Mouse (Mus musculus) ES-CJ7 (cell line): ENCODE data around the gene Shroom4.
"Not testable (repeated sequence)": the region's sequence is repeated elsewhere in the genome, so short reads cannot be mapped to it uniquely, and the experiment has no call there.

Experiments used
- DNase-seq: peaks from one replicate; pipeline ENCODE4 v3.0.0; 2011; ENCODE audit warnings: low read depth, low spot score

Shroom4 gene

DNA sequence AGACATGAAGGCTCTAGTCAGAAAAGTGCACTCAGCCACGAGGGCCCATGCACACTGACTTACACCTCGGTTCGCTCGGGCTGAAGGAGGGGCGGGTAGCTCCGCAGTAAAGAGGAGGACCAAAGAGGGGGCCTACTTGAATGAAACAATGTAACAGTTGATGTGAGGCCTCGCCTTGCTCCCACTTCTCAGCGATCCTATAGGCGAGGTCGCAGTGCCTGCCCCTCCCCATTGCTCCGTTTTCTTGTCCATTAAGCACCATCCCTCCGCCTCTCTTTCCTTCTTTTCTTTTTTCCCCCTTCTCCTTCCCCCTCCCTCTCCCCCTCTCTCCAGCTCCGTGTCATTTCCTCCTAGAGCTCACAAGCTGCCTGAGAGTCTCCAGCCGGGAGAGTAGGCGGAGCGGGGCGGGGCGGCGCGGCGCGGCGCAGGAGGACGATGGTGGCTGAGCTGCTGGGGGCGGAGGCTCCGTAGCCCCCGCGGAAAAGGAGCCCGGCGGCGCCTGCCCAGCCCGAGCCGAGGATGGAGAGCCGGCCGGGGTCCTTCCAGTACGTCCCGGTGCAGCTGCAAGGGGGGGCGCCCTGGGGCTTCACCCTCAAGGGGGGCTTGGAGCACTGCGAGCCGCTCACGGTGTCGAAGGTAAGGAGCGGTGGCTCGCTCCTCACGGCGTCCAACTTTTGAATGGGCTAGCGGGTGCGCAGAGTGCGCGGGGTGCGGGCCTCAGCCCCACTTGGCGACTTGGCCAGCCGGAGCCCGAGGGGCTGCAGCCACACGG lies at the start of gene Shroom4:
Gene Shroom4 (plus strand): TSS at position 229 of the 772 bp plus-strand sequence.
- DNase-seq, result peak; percentile 57

DNA sequence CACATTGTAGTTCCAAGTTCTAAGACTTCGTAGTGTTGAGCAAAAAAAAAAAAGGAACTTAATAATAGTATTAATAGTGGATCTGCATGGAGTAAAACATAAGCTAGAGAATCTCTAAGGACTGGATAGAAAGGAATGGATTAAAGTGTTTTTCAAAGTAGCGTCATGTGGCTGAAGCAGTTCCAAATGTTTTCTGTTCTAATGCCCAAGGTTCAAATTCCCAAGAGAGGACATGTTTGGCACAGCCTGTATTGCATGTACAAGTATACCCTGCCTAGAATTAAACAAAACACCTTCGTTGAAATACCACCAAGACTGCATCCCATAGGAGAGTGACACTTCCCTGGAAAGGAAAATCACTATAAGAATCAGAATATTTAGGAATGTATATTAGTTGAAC lies 42.8 kb upstream of the Shroom4 start:
- no peak for DNase-seq

DNA sequence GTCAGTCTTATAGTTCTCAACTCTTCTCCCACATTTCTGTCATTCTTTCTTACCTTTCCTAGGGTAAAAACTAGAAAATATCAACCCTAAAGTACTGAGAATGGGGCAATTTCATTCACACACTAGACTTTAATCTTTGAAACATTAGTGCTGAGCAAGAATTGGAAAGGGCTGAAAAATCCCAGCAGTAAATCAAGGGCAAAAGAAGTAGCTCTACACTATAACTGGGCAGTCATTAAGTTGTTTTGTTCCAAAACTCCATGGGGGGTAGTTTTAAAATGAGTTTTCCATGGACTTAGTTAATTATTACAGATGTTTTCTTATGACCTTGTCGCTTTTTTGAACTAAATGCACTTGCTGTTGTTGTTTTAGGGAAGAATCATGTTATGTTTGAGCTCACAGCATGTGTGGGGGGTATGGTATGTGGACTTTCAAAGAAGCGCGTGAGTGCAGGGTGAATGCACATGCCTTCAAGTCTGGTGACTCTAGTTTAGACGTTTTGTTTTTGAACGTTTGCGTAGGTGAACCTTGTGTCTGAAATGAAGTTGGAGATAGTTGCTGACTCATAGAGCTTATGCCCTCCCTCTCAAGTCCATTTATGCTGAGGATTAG lies 42.0 kb upstream of the Shroom4 start:
- no peak for DNase-seq

GRCm38 (mm10) chrX:6368822-6369221 lies 30.8 kb upstream of the Shroom4 start:
- no peak for DNase-seq

GRCm38 (mm10) chrX:6370706-6371105 lies 28.9 kb upstream of the Shroom4 start:
- no peak for DNase-seq

GRCm38 (mm10) chrX:6393861-6394260 lies 5.8 kb upstream of the Shroom4 start:
- DNase-seq, result no peak

DNA sequence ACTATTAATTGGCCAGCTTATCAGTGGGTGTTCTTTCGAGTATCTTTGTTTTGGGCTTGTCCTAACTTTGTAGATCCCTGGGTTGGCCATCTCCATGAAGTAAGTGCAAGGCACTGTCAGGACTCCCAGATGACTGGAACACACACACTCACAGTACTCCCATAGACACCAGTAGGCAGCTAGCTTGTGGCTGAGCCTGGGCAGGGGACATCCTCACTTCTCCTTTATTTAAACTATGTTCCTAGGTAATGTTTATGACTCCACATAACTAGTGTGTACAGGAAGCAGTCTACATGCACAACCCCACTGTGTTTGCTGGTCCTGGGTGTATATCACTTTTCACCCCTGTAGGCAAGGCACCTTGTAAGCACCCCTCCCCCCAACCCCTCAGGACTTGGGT lies 461 bp upstream of the Shroom4 start:
- DNase-seq, result no peak

GRCm38 (mm10) chrX:6400398-6401020 lies 855 bp downstream of the Shroom4 start:
- DNase-seq, result peak; percentile 12

DNA sequence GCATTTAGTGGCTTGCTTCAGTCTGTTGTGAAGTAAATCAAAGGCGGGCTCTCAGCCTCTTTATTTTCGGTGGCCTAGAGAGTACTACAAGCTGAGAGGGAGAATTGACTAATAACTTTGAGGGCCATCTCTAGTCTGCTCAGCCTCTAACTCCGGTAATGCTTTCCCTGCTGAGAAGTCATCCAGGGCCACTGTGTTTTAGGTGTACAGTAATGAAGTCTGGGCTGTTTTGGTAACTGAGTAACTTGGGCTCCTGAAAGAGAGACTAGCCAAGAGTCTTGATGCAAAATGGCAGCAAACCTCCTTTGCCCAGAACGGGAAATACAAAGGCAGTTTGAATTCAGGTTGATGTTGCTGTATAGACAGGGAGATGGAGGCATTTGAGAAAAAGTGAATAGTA lies 3.3 kb downstream of the Shroom4 start:
- DNase-seq, result no peak

- DNase-seq, result no peak
Measured at GRCm38 (mm10) chrX:6409114-6409513, 9.5 kb downstream of the Shroom4 start.

GRCm38 (mm10) chrX:6415412-6415811 lies 15.8 kb downstream of the Shroom4 start:
- no peak for DNase-seq

- DNase-seq, result no peak
Measured at GRCm38 (mm10) chrX:6415936-6416335, 16.3 kb downstream of the Shroom4 start.

- DNase-seq, result no peak
Measured at GRCm38 (mm10) chrX:6418140-6418539, 18.5 kb downstream of the Shroom4 start.

DNA sequence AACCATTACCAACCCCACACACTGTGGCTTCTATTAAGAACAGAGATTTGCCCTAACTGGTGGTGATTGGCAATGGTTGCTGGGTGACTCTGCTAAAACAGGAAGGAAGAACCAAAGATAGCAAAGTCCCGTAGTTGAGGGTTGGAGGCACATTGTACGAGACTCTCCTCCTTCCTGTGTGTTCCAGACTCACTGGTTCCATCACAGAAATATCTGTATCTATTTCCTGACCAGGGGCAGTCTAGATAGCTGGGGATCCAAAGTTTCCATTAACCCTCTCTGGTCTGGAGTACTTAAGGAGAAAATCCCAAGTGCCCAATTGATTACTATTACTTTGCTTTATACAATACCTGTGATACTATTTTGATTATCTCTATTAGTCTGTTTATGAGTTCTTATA lies 35.6 kb downstream of the Shroom4 start:
- DNase-seq, result no peak

DNA sequence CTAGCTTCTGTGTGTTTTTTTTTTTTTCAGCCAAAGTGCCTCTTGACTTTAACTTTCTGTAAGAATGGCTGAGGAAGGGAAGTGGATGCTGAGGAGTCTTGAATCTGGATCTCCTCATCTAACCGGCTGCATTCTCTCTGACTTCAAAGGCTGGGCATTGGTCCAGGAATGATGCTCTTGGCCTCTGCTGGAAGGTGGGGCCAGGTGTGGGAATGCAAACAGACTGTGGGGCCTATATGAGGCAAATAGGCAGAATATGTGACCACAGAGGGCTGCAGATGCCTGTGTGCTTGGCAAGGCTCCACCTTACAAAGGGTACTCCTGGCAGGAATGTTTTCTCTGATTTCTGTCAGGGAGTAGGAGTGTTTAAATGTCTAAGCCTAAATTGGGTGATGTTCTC lies 46.8 kb downstream of the Shroom4 start:
- no peak for DNase-seq

DNA sequence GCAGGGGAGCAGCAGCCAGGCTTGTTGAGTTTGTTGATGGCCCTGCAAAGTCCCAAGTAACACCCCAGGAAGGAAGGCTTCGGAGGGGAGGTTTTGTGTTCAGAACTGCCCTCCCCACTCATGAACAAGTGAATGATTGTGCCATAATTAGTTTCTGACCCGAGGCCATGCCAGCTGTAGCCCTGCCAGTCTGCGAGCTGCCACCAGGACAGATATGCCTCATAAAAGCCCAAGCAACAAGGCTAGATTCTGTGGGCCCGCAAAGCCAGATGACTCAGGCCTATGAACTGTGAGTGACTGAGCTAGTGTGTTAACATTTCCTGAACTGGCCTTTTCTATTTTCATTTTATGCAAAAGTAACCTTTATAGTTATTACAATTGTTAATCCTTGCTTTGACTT lies 48.3 kb downstream of the Shroom4 start:
- no peak for DNase-seq

DNA sequence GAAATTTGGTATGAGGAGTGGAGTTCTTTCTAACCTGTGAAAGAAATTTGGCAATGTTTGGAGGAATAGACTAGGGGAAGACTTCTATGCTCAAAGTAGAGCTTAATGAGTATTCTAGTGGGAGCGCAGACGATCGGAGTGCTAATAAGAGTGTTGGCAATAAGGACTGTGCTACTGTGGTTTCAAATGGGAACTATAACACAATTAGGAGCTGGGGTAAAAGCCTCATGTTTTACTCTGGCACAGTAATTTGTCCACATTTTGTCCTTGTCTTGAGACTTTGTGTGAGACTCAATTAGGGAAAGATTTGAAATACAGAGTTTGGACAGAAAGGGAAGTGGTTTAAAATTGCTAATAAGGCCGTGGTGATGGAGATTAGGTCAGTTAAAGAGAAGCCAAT lies 53.6 kb downstream of the Shroom4 start:
- DNase-seq, result no peak

- not testable (repeated sequence) for DNase-seq
Measured at GRCm38 (mm10) chrX:6469251-6469650, 69.6 kb downstream of the Shroom4 start.

GRCm38 (mm10) chrX:6472563-6472962 lies 72.9 kb downstream of the Shroom4 start:
- not testable (repeated sequence) for DNase-seq

GRCm38 (mm10) chrX:6475177-6475576 lies 75.5 kb downstream of the Shroom4 start:
- DNase-seq, result no peak

- no peak for DNase-seq
Measured at GRCm38 (mm10) chrX:6482268-6482667, 82.6 kb downstream of the Shroom4 start.

DNA sequence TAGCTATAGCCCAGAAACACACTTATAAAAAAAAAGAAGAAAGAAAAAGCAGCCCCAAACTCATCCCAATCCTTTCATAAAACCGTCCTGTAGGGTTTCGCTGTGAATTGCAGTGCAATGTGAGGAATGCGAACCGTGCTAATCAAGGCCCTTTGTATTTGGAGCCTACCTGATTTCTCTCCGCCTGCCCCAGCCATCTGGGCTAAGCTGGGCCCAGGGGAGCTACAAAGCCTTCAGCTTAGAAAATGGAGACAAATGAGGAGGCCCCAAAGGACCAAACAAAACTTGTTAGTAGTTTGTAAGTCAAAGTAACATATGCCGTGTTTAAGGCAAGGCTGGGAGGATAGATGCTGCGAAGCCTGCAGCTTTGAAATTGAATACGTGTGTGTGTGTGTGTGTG lies 84.2 kb downstream of the Shroom4 start:
- DNase-seq, result no peak

GRCm38 (mm10) chrX:6490433-6490832 lies 90.8 kb downstream of the Shroom4 start:
- DNase-seq, result no peak
